Mouse (Mus musculus) myocyte (in vitro differentiated cells): ENCODE data around the gene C730034F03Rik. TPM values are rescaled to one million over a fixed set of nuclear protein-coding genes. Genes with fewer than 3 reads are reported as not detected.

Experiments
- H3K27me3 ChIP-seq: one replicate; pipeline ENCODE4 v1.6.1; 2011; ENCODE audit not compliant: control insufficient read depth, insufficient read depth, insufficient read length
- H3K36me3 ChIP-seq: one replicate; pipeline ENCODE4 v1.6.1; 2011; ENCODE audit not compliant: control insufficient read depth, insufficient read depth
- H3K4me2 ChIP-seq: one replicate; pipeline ENCODE4 v1.6.1; 2011; ENCODE audit warnings: low read depth, control low read depth
- H3K4me3 ChIP-seq: one replicate; pipeline ENCODE4 v1.5.1; 2011; ENCODE audit warnings: mild to moderate bottlenecking, control low read depth, moderate library complexity
- H3K79me2 ChIP-seq: one replicate; pipeline ENCODE4 v1.6.1; 2011; ENCODE audit not compliant: control insufficient read depth, insufficient read depth
- H3ac ChIP-seq: one replicate; pipeline ENCODE4 v1.6.1; 2011; ENCODE audit not compliant: control insufficient read depth, insufficient read length
- CEBPB ChIP-seq: IDR thresholded peaks from 2 replicates; pipeline ENCODE4 v1.6.1; 2011; ENCODE audit warnings: mild to moderate bottlenecking, moderate library complexity; ENCODE audit not compliant: poor library complexity, insufficient read depth, severe bottlenecking
- E2F4 ChIP-seq: IDR thresholded peaks from one replicate; pipeline ENCODE4 v1.6.1; 2011; ENCODE audit warnings: mild to moderate bottlenecking, control low read depth, moderate library complexity; ENCODE audit not compliant: insufficient read depth
- MAX ChIP-seq: IDR thresholded peaks from one replicate; pipeline ENCODE4 v1.6.1; 2011; ENCODE audit warnings: low read depth, mild to moderate bottlenecking, control low read depth
- MYOD1 ChIP-seq, 3 experiments: IDR thresholded peaks; one replicate each; pipeline ENCODE4 v1.6.1; 2011; ENCODE audit warnings: control low read depth in 2 of 3, low read depth in 2 of 3, mild to moderate bottlenecking in 2 of 3, moderate library complexity in 1 of 3; ENCODE audit not compliant: insufficient read length in 2 of 3, control insufficient read depth in 1 of 3
- MYOG ChIP-seq, 3 experiments: IDR thresholded peaks; one replicate each; pipeline ENCODE4 v1.6.1; 2011; ENCODE audit warnings: control low read depth in 2 of 3, low read depth in 2 of 3, mild to moderate bottlenecking in 2 of 3; ENCODE audit not compliant: insufficient read length in 2 of 3, control insufficient read depth in 1 of 3, insufficient read depth in 1 of 3
- POLR2A ChIP-seq: IDR thresholded peaks from one replicate; pipeline ENCODE4 v1.6.1; 2011; ENCODE audit warnings: low read depth, mild to moderate bottlenecking, control low read depth, moderate library complexity; ENCODE audit not compliant: insufficient read length
- POLR2AphosphoS2 ChIP-seq: IDR thresholded peaks from one replicate; pipeline ENCODE4 v1.6.1; 2011; ENCODE audit warnings: low read depth, control low read depth; ENCODE audit not compliant: insufficient read length
- REST ChIP-seq: IDR thresholded peaks from one replicate; pipeline ENCODE4 v1.6.1; 2011; ENCODE audit warnings: mild to moderate bottlenecking, control low read depth, moderate library complexity; ENCODE audit not compliant: insufficient read depth, insufficient read length
- SRF ChIP-seq: IDR thresholded peaks from one replicate; pipeline ENCODE4 v1.6.1; 2011; ENCODE audit warnings: low read depth; ENCODE audit not compliant: control insufficient read depth, insufficient read length
- TCF12 ChIP-seq: IDR thresholded peaks from one replicate; pipeline ENCODE4 v1.6.1; 2011; ENCODE audit warnings: mild to moderate bottlenecking, control low read depth; ENCODE audit not compliant: poor library complexity, insufficient read depth, severe bottlenecking
- TCF3 ChIP-seq: IDR thresholded peaks from one replicate; pipeline ENCODE4 v1.6.1; 2011; ENCODE audit warnings: low read depth, control low read depth; ENCODE audit not compliant: insufficient read length
- USF1 ChIP-seq: IDR thresholded peaks from one replicate; pipeline ENCODE4 v1.6.1; 2011; ENCODE audit warnings: low read depth, mild to moderate bottlenecking, control low read depth, moderate library complexity
- polyA plus RNA-seq: library from polyadenylated mRNA; unstranded; fragments of >200 nt; fragmentation: generic; extraction: Trizol; gene quantifications from one replicate; pipeline ENCODE4 v1.2.1, GENCODE M21; 2012; ENCODE audit warnings: missing spikeins

The C730034F03Rik gene
- polyA plus RNA-seq, 1 experiment: 0.80 TPM

DNA sequence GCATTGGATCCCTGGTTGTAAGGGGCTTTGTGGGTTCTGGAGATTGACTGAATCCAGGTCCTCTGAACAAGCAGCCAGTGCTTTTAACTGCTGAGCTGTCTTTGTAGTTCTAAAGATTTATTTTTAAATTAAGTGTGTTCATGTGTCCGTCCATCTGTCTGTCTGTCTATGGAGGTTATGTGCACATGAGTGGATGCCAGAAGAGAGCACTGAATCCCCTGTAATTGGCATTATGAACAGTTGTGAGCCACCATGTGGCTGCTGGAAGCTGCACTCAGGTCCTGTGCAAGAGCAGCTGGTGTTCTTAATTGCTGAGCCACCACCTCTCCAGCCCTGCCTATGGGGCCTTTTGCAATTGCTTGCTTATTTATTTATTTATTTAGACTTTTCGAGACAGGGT is 31.2 kb upstream of the C730034F03Rik start:
- Histone ChIP-seq H3K4me3 (no peak overlapping the region), H3K79me2 (no peaks in the 10 kb centered on the region), H3K27me3 (peaks cover 35% of the 10 kb centered on the region), H3K36me3 (no peaks in the 10 kb centered on the region), H3K4me2 (no peak overlapping the region), H3ac (no peak overlapping the region)
- TF ChIP-seq E2F4 (no peak), MYOD1 (IDR thresholded peaks at IDR 0.05; ENCODE audit: control insufficient read depth in 1 of 3, insufficient read length in 2 of 3, low read depth in 2 of 3) (no peak), MAX (no peak), SRF (no peak), MYOG (IDR thresholded peaks at IDR 0.05; ENCODE audit: control insufficient read depth in 1 of 3, insufficient read depth in 1 of 3, insufficient read length in 2 of 3, low read depth in 2 of 3) (no peak), POLR2AphosphoS2 (no peak), CEBPB (no peak), TCF3 (no peak), POLR2A (no peak), USF1 (no peak), REST (no peak), TCF12 (no peak)

DNA sequence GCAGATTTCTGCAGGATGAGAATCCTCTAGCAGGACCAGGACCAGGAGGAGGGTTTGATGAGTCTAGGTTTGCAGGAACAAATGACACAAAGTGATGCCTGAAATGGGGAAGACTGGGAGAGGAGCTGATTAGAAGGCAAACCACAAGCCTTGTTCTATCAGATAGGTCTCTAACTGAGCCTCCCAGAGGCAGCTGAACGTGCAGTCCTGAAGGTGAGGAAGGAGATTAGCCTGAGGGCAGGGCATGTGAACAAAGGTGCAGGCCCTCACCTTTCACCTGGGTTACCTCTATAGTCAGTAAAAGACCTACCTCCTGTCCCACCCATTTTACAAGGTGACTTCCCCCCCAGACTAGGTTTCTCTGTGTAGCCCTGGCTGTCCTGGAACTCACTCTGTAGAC is 29.7 kb upstream of the C730034F03Rik start:
- no peak overlapping the region for H3K4me2 ChIP-seq
- H3K36me3 ChIP-seq: no peaks in the 10 kb centered on the region
- no peak for TF ChIP-seq E2F4
- TF ChIP-seq MYOD1 (IDR thresholded peaks at IDR 0.05; ENCODE audit: control insufficient read depth in 1 of 3, insufficient read length in 2 of 3, low read depth in 2 of 3): no peak
- TF ChIP-seq TCF3: no peak
- no peak for TF ChIP-seq MAX
- TF ChIP-seq POLR2AphosphoS2: no peak
- no peak for TF ChIP-seq REST
- no peak for TF ChIP-seq POLR2A
- TF ChIP-seq USF1: no peak
- no peak for TF ChIP-seq SRF
- no peaks in the 10 kb centered on the region for H3K79me2 ChIP-seq
- H3K27me3 ChIP-seq: peaks cover 35% of the 10 kb centered on the region
- H3ac ChIP-seq: no peak overlapping the region
- no peak overlapping the region for H3K4me3 ChIP-seq

- TF ChIP-seq SRF (no peak), MYOG (IDR thresholded peaks at IDR 0.05; ENCODE audit: control insufficient read depth in 1 of 3, insufficient read depth in 1 of 3, insufficient read length in 2 of 3, low read depth in 2 of 3) (no peak), USF1 (no peak), POLR2A (no peak), MAX (no peak), MYOD1 (IDR thresholded peaks at IDR 0.05; ENCODE audit: control insufficient read depth in 1 of 3, insufficient read length in 2 of 3, low read depth in 2 of 3) (no peak)
- H3K4me2 ChIP-seq: no peak overlapping the region
- no peak overlapping the region for H3ac ChIP-seq
- no peak overlapping the region for H3K4me3 ChIP-seq
- H3K27me3 ChIP-seq: peaks cover 15% of the 10 kb centered on the region
- H3K36me3 ChIP-seq: no peaks in the 10 kb centered on the region
- no peaks in the 10 kb centered on the region for H3K79me2 ChIP-seq
Observed at GRCm38 (mm10) chr15:89402471-89402870, 26.9 kb upstream of the C730034F03Rik start.

- Histone ChIP-seq H3K79me2 (no peaks in the 10 kb centered on the region), H3ac (no peak overlapping the region), H3K27me3 (no peaks in the 10 kb centered on the region), H3K4me2 (no peak overlapping the region), H3K4me3 (no peak overlapping the region), H3K36me3 (no peaks in the 10 kb centered on the region)
- no peak for TF ChIP-seq TCF3
- TF ChIP-seq MYOG (IDR thresholded peaks at IDR 0.05; ENCODE audit: control insufficient read depth in 1 of 3, insufficient read depth in 1 of 3, insufficient read length in 2 of 3, low read depth in 2 of 3): no peak
- TF ChIP-seq SRF: no peak
- TF ChIP-seq E2F4: no peak
- no peak for TF ChIP-seq POLR2AphosphoS2
- TF ChIP-seq USF1: no peak
- TF ChIP-seq MYOD1 (IDR thresholded peaks at IDR 0.05; ENCODE audit: control insufficient read depth in 1 of 3, insufficient read length in 2 of 3, low read depth in 2 of 3): no peak
- no peak for TF ChIP-seq TCF12
- no peak for TF ChIP-seq CEBPB
- TF ChIP-seq MAX: no peak
- no peak for TF ChIP-seq REST
- TF ChIP-seq POLR2A: no peak
Observed at GRCm38 (mm10) chr15:89404831-89405623, 24.4 kb upstream of the C730034F03Rik start.

GRCm38 (mm10) chr15:89406691-89407090 is 22.7 kb upstream of the C730034F03Rik start:
- no peaks in the 10 kb centered on the region for H3K27me3 ChIP-seq
- H3K79me2 ChIP-seq: no peaks in the 10 kb centered on the region
- H3K4me3 ChIP-seq: no peak overlapping the region
- H3K4me2 ChIP-seq: no peak overlapping the region
- TF ChIP-seq TCF3: no peak
- no peak for TF ChIP-seq TCF12
- no peak for TF ChIP-seq E2F4
- TF ChIP-seq MAX: no peak
- TF ChIP-seq MYOD1 (IDR thresholded peaks at IDR 0.05; ENCODE audit: control insufficient read depth in 1 of 3, insufficient read length in 2 of 3, low read depth in 2 of 3): no peak
- TF ChIP-seq CEBPB: no peak
- no peak for TF ChIP-seq MYOG (IDR thresholded peaks at IDR 0.05; ENCODE audit: control insufficient read depth in 1 of 3, insufficient read depth in 1 of 3, insufficient read length in 2 of 3, low read depth in 2 of 3)
- TF ChIP-seq POLR2A: no peak
- no peak for TF ChIP-seq POLR2AphosphoS2
- TF ChIP-seq SRF: no peak
- no peak for TF ChIP-seq USF1
- no peak for TF ChIP-seq REST
- H3ac ChIP-seq: no peak overlapping the region
- H3K36me3 ChIP-seq: no peaks in the 10 kb centered on the region
